Mouse (Mus musculus) C2C12 (cell line): ENCODE results near the gene Aprt.

Experiments used
- CTCF ChIP-seq: IDR thresholded peaks from one replicate; pipeline ENCODE4 v1.5.1; 2011; ENCODE audit not compliant: control insufficient read depth, insufficient read depth, insufficient read length
- MYOD1 ChIP-seq: IDR thresholded peaks from one replicate; pipeline ENCODE4 v1.6.1; 2011; ENCODE audit warnings: low read depth; ENCODE audit not compliant: control insufficient read depth, insufficient read length
- USF1 ChIP-seq: IDR thresholded peaks from one replicate; pipeline ENCODE4 v1.6.1; 2011; ENCODE audit warnings: low read depth, mild to moderate bottlenecking, control low read depth, moderate library complexity

- TF ChIP-seq USF1 = no peak
- no peak for TF ChIP-seq MYOD1
- TF ChIP-seq CTCF = no peak
Measured at GRCm38 (mm10) chr8:122576648-122577022, at the start of gene Aprt.
